Mouse (Mus musculus) kidney, postnatal 4 days (tissue): ENCODE data around the gene Tnip1.

Experiments
- DNase-seq, 2 experiments: peaks; one replicate each; pipeline ENCODE4 v3.0.0; 2021; ENCODE audit warnings: mixed read lengths in 2 of 2

The Tnip1 gene

GRCm38 (mm10) chr11:54931405-54932093, 31.2 kb downstream of the Tnip1 start:
- peak; percentile 76 to 80 for DNase-seq

GRCm38 (mm10) chr11:54930318-54930979, 32.3 kb downstream of the Tnip1 start:
- DNase-seq, result peak; percentile 71 to 78

GRCm38 (mm10) chr11:54929744-54930143, 33.0 kb downstream of the Tnip1 start:
- DNase-seq, result no peak

- DNase-seq, result no peak
Observed at GRCm38 (mm10) chr11:54929290-54929689, 33.4 kb downstream of the Tnip1 start.

GRCm38 (mm10) chr11:54928886-54929285, 33.8 kb downstream of the Tnip1 start:
- DNase-seq, result no peak

- DNase-seq, result no peak
Observed at GRCm38 (mm10) chr11:54928219-54928618, 34.5 kb downstream of the Tnip1 start.

- peak; percentile 80 to 82 for DNase-seq
Observed at GRCm38 (mm10) chr11:54927346-54928140, 35.2 kb downstream of the Tnip1 start.

- DNase-seq, result no peak
Observed at GRCm38 (mm10) chr11:54924145-54924544, 38.6 kb downstream of the Tnip1 start.

- no peak for DNase-seq
Observed at GRCm38 (mm10) chr11:54922488-54922887, 40.2 kb downstream of the Tnip1 start.

GRCm38 (mm10) chr11:54921798-54922197, 40.9 kb downstream of the Tnip1 start:
- DNase-seq, result peak; percentile 54 to 69

GRCm38 (mm10) chr11:54920973-54921580, 41.6 kb downstream of the Tnip1 start:
- no peak for DNase-seq

GRCm38 (mm10) chr11:54920127-54920972, 42.4 kb downstream of the Tnip1 start:
- no peak for DNase-seq

GRCm38 (mm10) chr11:54918273-54918672, 44.4 kb downstream of the Tnip1 start:
- DNase-seq, result no peak

GRCm38 (mm10) chr11:54917461-54917860, 45.3 kb downstream of the Tnip1 start:
- no peak for DNase-seq

GRCm38 (mm10) chr11:54913841-54914240, 48.9 kb downstream of the Tnip1 start:
- DNase-seq, result no peak

- no peak for DNase-seq
Observed at GRCm38 (mm10) chr11:54912503-54913316, 50.0 kb downstream of the Tnip1 start.

GRCm38 (mm10) chr11:54911671-54912502, 50.8 kb downstream of the Tnip1 start:
- no peak for DNase-seq

GRCm38 (mm10) chr11:54911201-54911600, 51.5 kb downstream of the Tnip1 start:
- DNase-seq, result no peak

- DNase-seq, result no peak
Observed at GRCm38 (mm10) chr11:54910081-54910665, 52.5 kb downstream of the Tnip1 start.

GRCm38 (mm10) chr11:54909273-54909672, 53.4 kb downstream of the Tnip1 start:
- no peak for DNase-seq
